Comparison of ENCODE assay signal across 8 mouse cellular contexts in the genomic region with DNA sequence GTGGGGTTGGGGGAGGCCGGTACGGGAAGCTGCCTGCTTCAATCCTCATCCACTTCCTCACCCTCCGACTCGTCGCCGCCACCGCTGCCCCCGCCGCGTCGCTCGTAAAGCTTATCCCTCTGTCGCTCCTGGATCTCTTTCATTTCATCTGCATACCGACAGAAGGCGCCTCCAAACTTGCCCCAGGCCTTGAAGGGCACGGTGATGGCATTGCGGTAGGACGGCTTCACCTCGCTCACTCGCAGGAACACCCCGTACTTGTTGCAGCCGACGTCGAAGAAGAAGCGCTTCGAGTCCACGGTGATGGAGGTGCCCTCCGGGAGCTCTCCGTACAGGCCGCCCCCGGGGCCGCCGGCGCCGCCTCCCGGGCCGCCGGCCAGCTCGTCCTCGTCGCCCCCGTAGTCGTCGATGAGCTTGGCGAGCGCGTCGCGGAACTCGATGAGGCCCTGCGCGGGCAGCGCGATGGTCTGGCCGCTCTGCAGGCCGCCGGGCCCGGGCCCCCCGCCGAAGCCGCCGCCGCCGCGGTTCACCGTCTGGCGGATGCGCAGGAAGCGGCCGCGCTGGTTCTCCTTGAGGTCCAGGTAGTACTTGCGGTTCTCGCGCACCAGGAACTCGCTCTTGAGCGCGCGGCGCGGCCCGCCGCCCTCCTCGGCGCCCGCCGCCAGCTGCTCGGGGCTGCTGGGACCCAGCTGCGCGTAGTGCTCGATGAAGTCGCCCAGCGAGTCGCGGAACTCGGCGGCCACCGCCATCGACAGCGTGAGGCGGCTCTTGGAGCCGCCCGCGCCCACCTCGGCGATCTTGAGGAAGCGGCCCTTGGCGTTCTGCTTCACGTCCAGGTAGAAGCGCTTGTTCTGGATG. TPM values are rescaled to one million over a fixed set of nuclear protein-coding genes. Genes with fewer than 3 reads are reported as not detected.
DNase-seq lines count a peak whose midpoint lies in the region; ATAC-seq and TF ChIP-seq lines count a peak whose summit lies in the region.

No protein-coding gene starts in this region.

- peak; percentile 34 for ATAC-seq in frontal cortex, adult (ENCODE audit: low TSS enrichment)

- H3K36me3 ChIP-seq in MEL (ENCODE audit: control insufficient read depth in 1 of 2, insufficient read depth in 2 of 2, low read length in 2 of 2): peaks cover 2 to 30% of the 10 kb centered on the region in 2 experiments; a peak in 3 of 4 replicates

- DNase-seq in MEL (ENCODE audit: low read depth, low spot score): peak; percentile 79
- DNase-seq in cerebellum, adult 8-10 months: peak; percentile 54
- peak; percentile 71 for DNase-seq in heart, postnatal 4 days
- DNase-seq in layer of hippocampus, adult 9-11 months: peak; percentile 48
- peak; percentile 57 for DNase-seq in lung, postnatal 10 days
- peak; percentile 33 for DNase-seq in ovary, postnatal 10 days (ENCODE audit: low spot score)
- DNase-seq in thymus, postnatal 0 days (ENCODE audit: low spot score): peak; percentile 70

- H3K9ac ChIP-seq in MEL (ENCODE audit: control insufficient read depth, low read depth, low read length, poor library complexity, severe bottlenecking): peak overlapping the region; percentile 99

- no peaks in the 10 kb centered on the region for H3K27me3 ChIP-seq in MEL (ENCODE audit: control insufficient read depth in 1 of 2, insufficient read depth in 2 of 2, low read length in 2 of 2)

- TF ChIP-seq RAD21 in MEL (IDR thresholded peaks at IDR 0.05; ENCODE audit: low read depth, low read length): no peak

- H3K27ac ChIP-seq in MEL (ENCODE audit: control insufficient read depth, low read depth, low read length): peak overlapping the region; percentile 71

- peak overlapping the region; percentile 76 to 94 for H3K4me3 ChIP-seq in MEL (ENCODE audit: control insufficient read depth in 1 of 2, insufficient read depth in 1 of 2, low read depth in 2 of 2, low read length in 2 of 2)

- TF ChIP-seq EP300 in MEL (IDR thresholded peaks at IDR 0.05; ENCODE audit: low read depth in 1 of 2, low read length in 2 of 2): no peak

- TF ChIP-seq CTCF in MEL (IDR thresholded peaks at IDR 0.05 in 2 of 3, conservative IDR thresholded peaks at IDR 0.05 in 1 of 3; ENCODE audit: control insufficient read depth in 1 of 3, insufficient read depth in 1 of 3, low read depth in 2 of 3, low read length in 3 of 3, poor library complexity in 1 of 3, severe bottlenecking in 1 of 3): no peak; a peak in 1 of 6 replicates

- no peaks in the 10 kb centered on the region for H3K9me3 ChIP-seq in MEL (replicated peaks; ENCODE audit: insufficient read depth, low read length)

- peaks cover 52% of the 10 kb centered on the region for H3K79me2 ChIP-seq in MEL (ENCODE audit: control insufficient read depth, insufficient read depth, low read length, poor library complexity)

- H3K4me1 ChIP-seq in MEL (ENCODE audit: control insufficient read depth in 1 of 2, insufficient read depth in 2 of 2, low read length in 2 of 2): peaks cover 14 to 16% of the 10 kb centered on the region in 2 experiments; a peak in 3 of 4 replicates

- TF ChIP-seq POLR2A in MEL (IDR thresholded peaks at IDR 0.05; ENCODE audit: control insufficient read depth in 1 of 2, insufficient read depth in 1 of 2, low read depth in 1 of 2, low read length in 2 of 2, poor library complexity in 1 of 2): peak; percentile 38 to 43; a peak in 3 of 4 replicates

TF ChIP-seq in MEL, 35 proteins besides CTCF, POLR2A, EP300 and RAD21:
- TF ChIP-seq UBTF (IDR thresholded peaks at IDR 0.05; ENCODE audit: borderline replicate concordance, insufficient read depth, low read depth, low read length) (peak; percentile 91; the same call in 1 of the 2 replicates), MEF2A (IDR thresholded peaks at IDR 0.05; ENCODE audit: extremely low read depth, insufficient replicate concordance, low read depth, low read length, poor library complexity, severe bottlenecking) (no peak), SMC3 (IDR thresholded peaks at IDR 0.05; ENCODE audit: low read depth, low read length) (no peak), TAL1 (IDR thresholded peaks at IDR 0.05; ENCODE audit: low read length) (no peak), POLR2AphosphoS5 (IDR thresholded peaks at IDR 0.05; ENCODE audit: borderline replicate concordance, low read depth, low read length) (no peak), SIN3A (IDR thresholded peaks at IDR 0.05; ENCODE audit: low read length) (peak; percentile 28), ELF1 (IDR thresholded peaks at IDR 0.05; ENCODE audit: low read depth, low read length) (no peak; the same call in 1 of the 2 replicates), NELFE (IDR thresholded peaks at IDR 0.05; ENCODE audit: low read depth, low read length) (0 out of 2 replicates have a peak, but pooled peaks have one; percentile 27), ZMIZ1 (IDR thresholded peaks at IDR 0.05; ENCODE audit: low read depth, low read length) (no peak), MAX (IDR thresholded peaks at IDR 0.05; ENCODE audit: low read length) (0 out of 2 replicates have a peak, but pooled peaks have one; percentile 33), TBP (IDR thresholded peaks at IDR 0.05; ENCODE audit: low read depth, low read length) (no peak; the same call in 1 of the 2 replicates), NRF1 (IDR thresholded peaks at IDR 0.05; ENCODE audit: insufficient read depth, low read depth, low read length, poor library complexity, severe bottlenecking) (peak; percentile 23; the same call in 1 of the 2 replicates), MAZ (IDR thresholded peaks at IDR 0.05; ENCODE audit: low read depth, low read length) (no peak), ZKSCAN1 (IDR thresholded peaks at IDR 0.05; ENCODE audit: low read depth, low read length) (no peak), GATA1 (IDR thresholded peaks at IDR 0.05; ENCODE audit: low read depth, low read length) (no peak), HCFC1 (IDR thresholded peaks at IDR 0.05; ENCODE audit: low read depth, low read length) (0 out of 2 replicates have a peak, but pooled peaks have one; percentile 53)

RNA-seq across cellular contexts. Expression of a gene that starts 0.6 kb away (rescaled TPM):
- 29.3 and 33.9 TPM in 2 replicates for total RNA-seq in MEL (2012; rRNA removed)
- polyA plus RNA-seq in MEL (2012; ENCODE audit: insufficient read depth in 1 of 2, insufficient read length in 2 of 2, low read depth in 1 of 2, low replicate concordance in 2 of 2, missing spikeins in 1 of 2): 10 to 100 TPM; 23.1 to 32.7 TPM
- 10 to 100 TPM; 81.8 to 84.6 TPM for total RNA-seq in heart, postnatal 4 days (2021)
- polyA plus RNA-seq in thymus, postnatal 0 days (2015; fragmentation: Nextera tagmentation; extraction: Ambion mirVana): 17.8 and 22.5 TPM in 2 replicates

RNA-seq across cellular contexts. Expression of a gene that starts 30.9 kb away (rescaled TPM):
- total RNA-seq in MEL (2012; rRNA removed): 70.6 and 97.2 TPM in 2 replicates
- 100 to 1,000 TPM in 1 of 2 experiments, not detected in 1; 159 TPM for polyA plus RNA-seq in MEL (2012; ENCODE audit: insufficient read depth in 1 of 2, insufficient read length in 2 of 2, low read depth in 1 of 2, low replicate concordance in 2 of 2, missing spikeins in 1 of 2)
- total RNA-seq in heart, postnatal 4 days (2021): 100 to 1,000 TPM; 125 to 126 TPM
- polyA plus RNA-seq in thymus, postnatal 0 days (2015; fragmentation: Nextera tagmentation; extraction: Ambion mirVana): 715 and 776 TPM in 2 replicates

RNA-seq across cellular contexts. Expression of a gene that starts 45.7 kb away (rescaled TPM):
- 19.4 and 22.8 TPM in 2 replicates for total RNA-seq in MEL (2012; rRNA removed)
- 10 to 100 TPM in 1 of 2 experiments, not detected in 1; 33.3 TPM for polyA plus RNA-seq in MEL (2012; ENCODE audit: insufficient read depth in 1 of 2, insufficient read length in 2 of 2, low read depth in 1 of 2, low replicate concordance in 2 of 2, missing spikeins in 1 of 2)
- total RNA-seq in heart, postnatal 4 days (2021): 1 to 10 TPM; 1.2 to 1.4 TPM
- polyA plus RNA-seq in thymus, postnatal 0 days (2015; fragmentation: Nextera tagmentation; extraction: Ambion mirVana): 50.6 and 53.8 TPM in 2 replicates

RNA-seq across cellular contexts. Expression of a gene that starts 59.9 kb away (rescaled TPM):
- total RNA-seq in MEL (2012; rRNA removed): 7,288 and 8,303 TPM in 2 replicates
- 1,000 to 10,000 TPM in 1 of 2 experiments, not detected in 1; 3,662 TPM for polyA plus RNA-seq in MEL (2012; ENCODE audit: insufficient read depth in 1 of 2, insufficient read length in 2 of 2, low read depth in 1 of 2, low replicate concordance in 2 of 2, missing spikeins in 1 of 2)
- total RNA-seq in heart, postnatal 4 days (2021): 1,000 to 10,000 TPM; 1,521 to 1,568 TPM
- 7,546 and 8,495 TPM in 2 replicates for polyA plus RNA-seq in thymus, postnatal 0 days (2015; fragmentation: Nextera tagmentation; extraction: Ambion mirVana)

Comparison
In these comparisons a context has a peak if more than half of its experiments do, and no peak if none do; other contexts are left out.
1. Peak in every context shown above with its lines: DNase-seq, ATAC-seq, H3K4me3 ChIP-seq and H3K27ac ChIP-seq.